Mouse (Mus musculus) kidney, adult 2 months (tissue): ENCODE results near the gene Cep89.

Experiments used
- CTCF ChIP-seq: fragments of 200-500 bp; conservative IDR thresholded peaks from 2 replicates; pipeline ENCODE4 v1.5.1; 2011; ENCODE audit warnings: low read depth, mild to moderate bottlenecking, control low read depth, low read length, moderate library complexity, mixed read lengths; ENCODE audit not compliant: insufficient read depth, insufficient read length
- POLR2A ChIP-seq: fragments of 200-500 bp; IDR thresholded peaks from one replicate; pipeline ENCODE4 v1.6.1; 2011; ENCODE audit warnings: low read depth, low read length, control low read depth

GRCm38 (mm10) chr7:35428146-35428545 is 31.3 kb downstream of the Cep89 start:
- TF ChIP-seq CTCF (no peak), POLR2A (no peak)
